Mouse (Mus musculus) heart, embryonic 14.5 days (tissue): ENCODE measurements around the gene Ccdc130. TPM values are rescaled to one million over a fixed set of nuclear protein-coding genes. Genes with fewer than 3 reads are reported as not detected.

Experiments
- ATAC-seq: fragments of 200-750 bp; cut with Nextera tagmentation; 2 replicates; pipeline ENCODE4 v1.8.0; 2017; ENCODE audit warnings: low read depth, moderate TSS enrichment; ENCODE audit not compliant: insufficient number of reproducible peaks, insufficient read depth, low FRiP score
- H3K27ac ChIP-seq, 2 experiments: fragments of 200-500 bp in 1 of 2; fragments of 300-500 bp in 1 of 2; sonication (generic) in 1 of 2; replicated peaks in 1 of 2; 2 replicates each; pipeline ENCODE4 v1.5.1; 2012 to 2014; ENCODE audit warnings: low read depth in 2 of 2, low read length in 2 of 2, control low read depth in 1 of 2, mild to moderate bottlenecking in 1 of 2, mixed read lengths in 1 of 2; ENCODE audit not compliant: control insufficient read depth in 1 of 2, insufficient read depth in 1 of 2
- H3K27me3 ChIP-seq: fragments of 300-500 bp; sonication (generic); 2 replicates; pipeline ENCODE4 v1.6.1; 2014; ENCODE audit warnings: mild to moderate bottlenecking, low read length, control low read depth; ENCODE audit not compliant: control insufficient read depth, insufficient read depth
- H3K36me3 ChIP-seq: fragments of 300-500 bp; sonication (generic); 2 replicates; pipeline ENCODE4 v1.6.1; 2014; ENCODE audit warnings: mild to moderate bottlenecking, control low read depth, low read length, mixed read lengths; ENCODE audit not compliant: control insufficient read depth, insufficient read depth
- H3K4me1 ChIP-seq, 2 experiments: fragments of 200-500 bp in 1 of 2; fragments of 300-500 bp in 1 of 2; sonication (generic) in 1 of 2; 2 replicates each; pipeline ENCODE4 v1.6.1; 2012 to 2014; ENCODE audit warnings: low read length in 2 of 2, control low read depth in 1 of 2, mixed read lengths in 1 of 2; ENCODE audit not compliant: control insufficient read depth in 2 of 2, insufficient read depth in 2 of 2
- H3K4me2 ChIP-seq: fragments of 300-500 bp; sonication (generic); 2 replicates; pipeline ENCODE4 v1.6.1; 2014; ENCODE audit warnings: mild to moderate bottlenecking, low read length
- H3K4me3 ChIP-seq, 2 experiments: fragments of 200-500 bp in 1 of 2; fragments of 300-500 bp in 1 of 2; sonication (generic) in 1 of 2; 2 replicates each; pipeline ENCODE4 v1.5.1; 2012 to 2014; ENCODE audit warnings: low read length in 2 of 2, mild to moderate bottlenecking in 2 of 2, control low read depth in 1 of 2, low read depth in 1 of 2, moderate library complexity in 1 of 2; ENCODE audit not compliant: control insufficient read depth in 1 of 2, insufficient read depth in 1 of 2
- H3K9ac ChIP-seq: fragments of 300-500 bp; sonication (generic); 2 replicates; pipeline ENCODE4 v1.6.1; 2014; ENCODE audit warnings: mild to moderate bottlenecking, low read length
- H3K9me3 ChIP-seq: fragments of 300-500 bp; sonication (generic); 2 replicates; pipeline ENCODE4 v1.6.1; 2016; ENCODE audit warnings: low read length, control low read depth; ENCODE audit not compliant: control insufficient read depth
- WGBS: fragments of 180-500 bp; shearing (Covaris S2); extraction: QIAGEN DNeasy Blood & Tissue Kit; methylation state at CpG from one replicate; pipeline ENCODE4 v1.1.7; 2014; 5-methylcytosine and 5-hydroxymethylcytosine counted together
- polyA plus RNA-seq: library from polyadenylated mRNA; unstranded; fragments of >200 nt; fragmentation: Nextera tagmentation; extraction: Ambion mirVana; gene quantifications from 2 replicates; pipeline ENCODE4 v1.2.1, GENCODE M21; 2014

Gene Ccdc130
- polyA plus RNA-seq, 1 experiment from 2014 or later, result 20.8 TPM

DNA sequence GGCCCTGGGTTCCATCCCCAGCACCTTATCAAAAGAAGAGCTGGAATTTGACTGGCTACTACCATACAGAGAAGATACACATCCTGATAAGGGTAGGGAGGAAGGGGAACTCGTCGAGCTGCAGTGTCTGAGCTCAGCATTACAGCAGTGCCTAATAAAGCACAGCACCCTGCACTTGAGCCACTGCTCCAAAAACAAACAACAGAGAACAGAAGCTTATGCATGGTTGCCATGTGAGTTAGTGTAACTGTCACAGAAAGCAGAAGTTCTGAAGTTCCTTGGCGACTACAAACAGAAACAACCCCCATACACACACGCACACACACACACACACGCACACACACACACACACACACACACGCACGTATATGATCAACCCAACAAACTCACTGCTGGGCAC, 50.1 kb downstream of the Ccdc130 start:
- Histone ChIP-seq H3K4me3 (no peak overlapping the region), H3K27ac (no peak overlapping the region), H3K27me3 (no peaks in the 10 kb centered on the region), H3K4me1 (no peaks in the 10 kb centered on the region), H3K9me3 (no peaks in the 10 kb centered on the region), H3K36me3 (peaks cover 94% of the 10 kb centered on the region), H3K9ac (no peak overlapping the region), H3K4me2 (no peak overlapping the region)
- ATAC-seq, result no peak
- WGBS, result 63% methylated on average over 7 of the region's 7 CpGs

DNA sequence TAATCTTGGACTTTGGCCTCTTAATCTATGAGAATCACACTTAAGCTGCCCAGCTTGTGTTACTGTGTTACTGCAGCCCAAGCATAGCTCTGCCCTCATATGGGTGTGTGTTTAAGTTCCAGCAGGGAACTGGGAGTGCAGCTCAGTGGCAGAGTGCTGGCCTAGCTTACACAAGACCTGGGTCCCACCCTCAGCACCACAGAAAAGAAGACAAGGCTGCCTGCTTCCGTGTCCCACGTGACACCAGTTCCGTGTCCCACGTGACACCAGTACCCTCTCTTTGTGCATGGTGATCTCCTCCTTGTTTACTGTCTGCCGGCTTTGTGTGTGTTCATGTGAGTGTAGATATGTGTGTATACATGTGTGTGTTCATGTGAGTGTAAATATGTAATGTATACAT, 52.0 kb downstream of the Ccdc130 start:
- H3K9me3 ChIP-seq, result no peaks in the 10 kb centered on the region
- H3K4me2 ChIP-seq, result no peak overlapping the region
- no peak overlapping the region for H3K9ac ChIP-seq
- ATAC-seq, result no peak
- no peak overlapping the region for H3K27ac ChIP-seq
- WGBS, result 93% methylated on average over 5 of the region's 5 CpGs
- no peak overlapping the region for H3K4me3 ChIP-seq
- H3K36me3 ChIP-seq, result peaks cover 93% of the 10 kb centered on the region
- H3K4me1 ChIP-seq, result no peaks in the 10 kb centered on the region
- no peaks in the 10 kb centered on the region for H3K27me3 ChIP-seq

DNA sequence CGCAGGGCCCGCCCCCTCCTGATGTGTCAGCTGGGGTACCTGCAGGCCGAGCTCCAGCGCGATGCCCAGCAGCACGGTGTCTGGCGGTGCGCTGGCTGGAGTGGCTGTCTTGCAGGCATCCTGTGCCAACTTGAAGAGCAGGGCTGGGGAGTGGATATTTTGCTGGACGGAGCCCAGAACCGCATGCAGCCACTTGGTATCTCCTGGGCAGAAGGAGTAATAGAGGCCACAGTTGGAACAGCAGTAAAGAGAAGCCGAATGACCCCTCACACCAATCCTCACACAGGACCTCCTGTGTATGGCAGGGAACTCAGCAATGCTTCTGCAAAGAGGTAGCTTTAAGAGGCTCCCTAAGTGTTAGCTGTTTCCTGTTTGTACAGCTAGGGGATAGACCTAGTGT, 53.0 kb downstream of the Ccdc130 start:
- 94% methylated on average over 11 of the region's 11 CpGs for WGBS
- Histone ChIP-seq H3K4me2 (no peak overlapping the region), H3K9me3 (no peaks in the 10 kb centered on the region), H3K27ac (no peak overlapping the region), H3K9ac (no peak overlapping the region), H3K4me1 (no peaks in the 10 kb centered on the region), H3K4me3 (no peak overlapping the region), H3K36me3 (peaks cover 92% of the 10 kb centered on the region), H3K27me3 (no peaks in the 10 kb centered on the region)
- ATAC-seq, result no peak

DNA sequence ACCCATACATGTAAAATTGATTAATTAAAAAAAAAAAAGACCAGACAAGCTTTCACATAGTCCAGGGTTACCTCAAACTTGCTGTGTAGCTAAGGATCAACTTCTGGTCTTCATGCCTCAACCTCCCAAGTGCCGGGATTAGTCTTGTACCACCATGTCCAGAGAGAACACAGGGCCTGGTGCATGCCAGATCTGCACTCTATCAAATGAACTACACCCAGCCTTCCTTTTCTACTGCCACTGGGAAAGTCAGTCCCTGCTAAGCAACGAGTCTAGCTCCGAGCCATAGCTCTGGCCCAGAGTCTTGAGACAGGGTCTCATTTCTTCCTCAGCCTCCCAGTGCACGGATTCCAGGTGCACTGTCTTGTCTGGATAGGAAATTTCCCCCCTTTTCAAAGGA, 56.9 kb downstream of the Ccdc130 start:
- ATAC-seq, result no peak
- Histone ChIP-seq H3K27me3 (no peaks in the 10 kb centered on the region), H3K9ac (no peak overlapping the region), H3K27ac (no peak overlapping the region), H3K36me3 (peaks cover 93% of the 10 kb centered on the region), H3K4me2 (no peak overlapping the region), H3K4me3 (no peak overlapping the region), H3K4me1 (peaks cover 0 to 12% of the 10 kb centered on the region in 2 experiments; a peak in 2 of 4 replicates), H3K9me3 (no peaks in the 10 kb centered on the region)
- WGBS, result 86% methylated on average over 4 of the region's 4 CpGs

DNA sequence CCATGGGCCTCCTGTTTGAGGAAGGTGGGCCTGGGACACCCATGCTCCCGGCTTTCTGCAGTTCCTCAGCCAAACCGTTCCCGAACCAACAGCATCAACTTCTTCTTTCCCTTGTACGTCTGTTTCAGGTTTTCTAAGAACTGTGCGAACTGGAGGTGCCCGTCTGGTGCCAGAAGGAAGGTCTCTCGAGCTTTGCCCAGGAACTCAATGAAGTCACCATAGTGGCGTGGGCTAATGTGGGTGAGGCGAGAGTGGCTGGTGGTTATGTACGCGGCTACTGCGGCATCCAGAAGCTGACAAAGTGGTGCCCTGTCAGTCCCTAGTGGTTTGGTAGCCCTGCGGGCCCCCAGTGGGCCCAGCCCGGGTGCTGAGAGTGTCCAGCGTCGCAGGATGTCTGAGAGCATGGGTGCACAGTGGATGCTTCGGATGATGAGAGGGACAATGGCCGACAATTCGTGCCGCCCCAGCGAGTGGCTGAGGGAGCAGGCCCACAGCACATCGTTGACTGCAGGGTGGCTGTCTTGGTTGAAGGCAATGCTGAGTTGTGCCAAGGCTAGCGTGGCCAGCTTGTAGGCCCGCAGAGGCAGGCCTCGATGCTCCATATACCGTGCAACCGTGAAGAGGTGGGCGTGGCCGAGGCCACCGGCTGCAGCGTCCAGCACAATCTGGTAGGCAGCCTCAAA, 58.2 kb downstream of the Ccdc130 start:
- no peak overlapping the region for H3K9ac ChIP-seq
- WGBS, result 87% methylated on average over 31 of the region's 31 CpGs
- no peaks in the 10 kb centered on the region for H3K27me3 ChIP-seq
- no peak overlapping the region for H3K27ac ChIP-seq
- peaks cover 86% of the 10 kb centered on the region for H3K36me3 ChIP-seq
- H3K4me1 ChIP-seq, result peaks cover 0 to 19% of the 10 kb centered on the region in 2 experiments; a peak in 3 of 4 replicates
- ATAC-seq, result no peak
- no peak overlapping the region for H3K4me2 ChIP-seq
- no peaks in the 10 kb centered on the region for H3K9me3 ChIP-seq
- H3K4me3 ChIP-seq, result no peak overlapping the region

DNA sequence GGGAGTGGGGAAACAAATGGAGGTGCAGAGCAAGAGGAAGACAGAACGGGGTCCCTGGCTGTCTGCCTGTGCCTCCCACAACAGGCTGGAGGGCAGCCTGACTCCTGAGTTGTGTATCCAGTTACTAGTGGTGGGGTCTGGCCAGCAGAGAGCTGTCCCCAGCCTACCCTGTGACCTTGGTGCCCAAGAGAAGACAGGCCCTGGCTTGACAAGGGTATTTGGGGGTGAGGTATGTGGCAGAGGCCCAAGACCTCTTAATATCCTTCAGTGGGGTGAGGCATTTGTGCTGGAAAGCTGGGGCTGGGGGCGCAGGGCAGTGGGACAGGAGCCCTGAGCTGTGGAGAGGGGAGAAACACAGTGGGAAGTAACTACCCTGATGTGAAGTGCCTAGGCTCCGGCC, 59.0 kb downstream of the Ccdc130 start:
- H3K9me3 ChIP-seq, result no peaks in the 10 kb centered on the region
- H3K9ac ChIP-seq, result peak overlapping the region; percentile 18; the same call in 1 of the 2 replicates
- H3K4me1 ChIP-seq, result peaks cover 0 to 19% of the 10 kb centered on the region in 2 experiments; a peak in 3 of 4 replicates
- H3K27me3 ChIP-seq, result no peaks in the 10 kb centered on the region
- H3K4me3 ChIP-seq, result no peak overlapping the region
- H3K4me2 ChIP-seq, result no peak overlapping the region
- no peak for ATAC-seq
- H3K36me3 ChIP-seq, result peaks cover 87% of the 10 kb centered on the region
- peak overlapping the region in 1 of 2 experiments; percentile 6; a peak in 2 of 4 replicates for H3K27ac ChIP-seq
- WGBS, result 72% methylated on average over 3 of the region's 3 CpGs

DNA sequence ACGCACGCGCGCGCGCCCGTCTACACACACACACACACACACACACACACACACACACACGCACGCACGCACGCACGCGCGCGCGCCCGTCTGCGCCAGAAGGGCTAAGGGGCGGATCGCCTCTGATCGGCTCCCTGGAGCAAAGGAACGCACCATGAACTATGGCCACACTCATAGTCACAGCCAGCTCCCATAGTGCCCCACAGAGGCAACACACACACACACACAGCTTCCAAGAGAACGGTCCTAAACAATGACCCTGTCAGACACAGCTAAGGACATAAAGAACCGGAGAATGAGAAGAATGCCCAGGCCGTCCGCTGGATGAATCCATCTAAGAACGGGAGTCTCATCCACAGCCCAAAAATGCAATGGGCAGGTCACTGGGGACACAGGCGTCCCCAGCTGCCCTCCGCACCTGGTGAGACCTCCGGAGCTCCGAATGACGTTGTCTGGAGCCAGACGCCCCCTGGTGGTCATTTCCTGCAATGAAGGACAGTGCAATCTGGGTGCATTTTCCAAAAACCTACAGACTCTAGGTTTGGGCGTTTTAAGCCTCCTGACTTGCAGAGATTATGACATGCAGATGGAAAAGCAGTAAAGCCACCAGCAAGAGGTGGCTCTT, 59.9 kb downstream of the Ccdc130 start:
- WGBS, result 56% methylated on average over 33 of the region's 34 CpGs
- H3K27ac ChIP-seq, result 0 out of 4 replicates have a peak overlapping the region, but pooled peaks of 1 of the 2 experiments have one; percentile 19
- no peaks in the 10 kb centered on the region for H3K9me3 ChIP-seq
- H3K4me1 ChIP-seq, result peaks cover 0 to 19% of the 10 kb centered on the region in 2 experiments; a peak in 3 of 4 replicates
- 0 out of 2 replicates have a peak overlapping the region, but pooled peaks have one; percentile 29 for H3K4me2 ChIP-seq
- H3K27me3 ChIP-seq, result no peaks in the 10 kb centered on the region
- no peak overlapping the region for H3K4me3 ChIP-seq
- H3K36me3 ChIP-seq, result peaks cover 88% of the 10 kb centered on the region
- peak; percentile 29 for ATAC-seq
- no peak overlapping the region for H3K9ac ChIP-seq
